Mouse (Mus musculus) lung, postnatal 0 days (tissue): ENCODE results near the gene Fjx1.

ENCODE experiments used
- CTCF ChIP-seq: IDR thresholded peaks from 2 replicates; pipeline ENCODE4 v1.5.1; 2016; ENCODE audit warnings: antibody characterized with exemption, mild to moderate bottlenecking
- EP300 ChIP-seq: IDR thresholded peaks from 2 replicates; pipeline ENCODE4 v1.6.1; 2016; ENCODE audit warnings: antibody characterized with exemption, mild to moderate bottlenecking, control low read depth

- TF ChIP-seq CTCF (no peak), EP300 (no peak)
Observed at GRCm38 (mm10) chr2:102449630-102450247, 2.6 kb downstream of the Fjx1 start.
